Mouse (Mus musculus): ENCODE data around the gene Arpc3. TPM values are rescaled to one million over a fixed set of nuclear protein-coding genes. Genes with fewer than 3 reads are reported as not detected.
"Not testable (repeated sequence)": the region's sequence is repeated elsewhere in the genome, so short reads cannot be mapped to it uniquely, and the experiment has no call there.

The Arpc3 gene
- total RNA-seq, 2 experiments from 2014 or later, result 285 to 290 TPM

GRCm38 (mm10) chr5:122397495-122397894 is 5.8 kb downstream of the Arpc3 start:
- no peak for DNase-seq (ENCODE audit: extremely low spot score in 1 of 2, low spot score in 1 of 2)

- DNase-seq (ENCODE audit: extremely low spot score in 1 of 2, low spot score in 1 of 2), result no peak
Measured at GRCm38 (mm10) chr5:122399871-122400270, 8.2 kb downstream of the Arpc3 start.

- no peak for DNase-seq (ENCODE audit: extremely low spot score in 1 of 2, low spot score in 1 of 2)
Measured at GRCm38 (mm10) chr5:122400628-122401302, 9.1 kb downstream of the Arpc3 start.

- peak; percentile 73 to 85 for DNase-seq (ENCODE audit: extremely low spot score in 1 of 2, low spot score in 1 of 2)
Measured at GRCm38 (mm10) chr5:122401303-122401640, 9.6 kb downstream of the Arpc3 start.

- no peak for DNase-seq (ENCODE audit: extremely low spot score in 1 of 2, low spot score in 1 of 2)
Measured at GRCm38 (mm10) chr5:122402160-122402559, 10.5 kb downstream of the Arpc3 start.

GRCm38 (mm10) chr5:122402772-122403171 is 11.1 kb downstream of the Arpc3 start:
- no peak for DNase-seq (ENCODE audit: extremely low spot score in 1 of 2, low spot score in 1 of 2)

- no peak for DNase-seq (ENCODE audit: extremely low spot score in 1 of 2, low spot score in 1 of 2)
Measured at GRCm38 (mm10) chr5:122403362-122403761, 11.7 kb downstream of the Arpc3 start.

- no peak for DNase-seq (ENCODE audit: extremely low spot score in 1 of 2, low spot score in 1 of 2)
Measured at GRCm38 (mm10) chr5:122405537-122405936, 13.9 kb downstream of the Arpc3 start.

- DNase-seq (ENCODE audit: extremely low spot score in 1 of 2, low spot score in 1 of 2), result no peak
Measured at GRCm38 (mm10) chr5:122409692-122410645, 18.3 kb downstream of the Arpc3 start.

- no peak for DNase-seq (ENCODE audit: extremely low spot score in 1 of 2, low spot score in 1 of 2)
Measured at GRCm38 (mm10) chr5:122411892-122412291, 20.2 kb downstream of the Arpc3 start.

GRCm38 (mm10) chr5:122412826-122413225 is 21.1 kb downstream of the Arpc3 start:
- no peak for DNase-seq (ENCODE audit: extremely low spot score in 1 of 2, low spot score in 1 of 2)

- no peak for DNase-seq (ENCODE audit: extremely low spot score in 1 of 2, low spot score in 1 of 2)
Measured at GRCm38 (mm10) chr5:122414351-122414750, 22.7 kb downstream of the Arpc3 start.

GRCm38 (mm10) chr5:122415465-122415864 is 23.8 kb downstream of the Arpc3 start:
- DNase-seq (ENCODE audit: extremely low spot score in 1 of 2, low spot score in 1 of 2), result no peak

GRCm38 (mm10) chr5:122420676-122421075 is 29.0 kb downstream of the Arpc3 start:
- DNase-seq (ENCODE audit: extremely low spot score in 1 of 2, low spot score in 1 of 2), result not testable (repeated sequence)

- DNase-seq (ENCODE audit: extremely low spot score in 1 of 2, low spot score in 1 of 2), result no peak
Measured at GRCm38 (mm10) chr5:122421271-122422068, 29.8 kb downstream of the Arpc3 start, which contains the start of gene Anapc7. TSS of gene Anapc7 (plus strand) at chr5:122421693.

- peak; percentile 84 to 90 for DNase-seq (ENCODE audit: extremely low spot score in 1 of 2, low spot score in 1 of 2)
Measured at GRCm38 (mm10) chr5:122422071-122422964, 30.6 kb downstream of the Arpc3 start.

- no peak for DNase-seq (ENCODE audit: extremely low spot score in 1 of 2, low spot score in 1 of 2)
Measured at GRCm38 (mm10) chr5:122423083-122423482, 31.4 kb downstream of the Arpc3 start.

- DNase-seq (ENCODE audit: extremely low spot score in 1 of 2, low spot score in 1 of 2), result no peak
Measured at GRCm38 (mm10) chr5:122425550-122425949, 33.9 kb downstream of the Arpc3 start.

- DNase-seq (ENCODE audit: extremely low spot score in 1 of 2, low spot score in 1 of 2), result no peak
Measured at GRCm38 (mm10) chr5:122430036-122430775, 38.5 kb downstream of the Arpc3 start.

Data from layer of hippocampus, postnatal 25 days (tissue).